Mouse (Mus musculus) spleen, adult 2 months (tissue): ENCODE results near the gene Myo15b.

Experiments used
- CTCF ChIP-seq: fragments of 200-500 bp; IDR thresholded peaks from 2 replicates; pipeline ENCODE4 v1.5.1; 2011; ENCODE audit warnings: mild to moderate bottlenecking, inconsistent platforms; ENCODE audit not compliant: insufficient read depth, insufficient read length, insufficient replicate concordance; ENCODE audit errors: extremely low read depth
- POLR2A ChIP-seq: fragments of 200-500 bp; IDR thresholded peaks from 2 replicates; pipeline ENCODE4 v1.6.1; 2011; ENCODE audit warnings: low read depth, low read length, inconsistent platforms

DNA sequence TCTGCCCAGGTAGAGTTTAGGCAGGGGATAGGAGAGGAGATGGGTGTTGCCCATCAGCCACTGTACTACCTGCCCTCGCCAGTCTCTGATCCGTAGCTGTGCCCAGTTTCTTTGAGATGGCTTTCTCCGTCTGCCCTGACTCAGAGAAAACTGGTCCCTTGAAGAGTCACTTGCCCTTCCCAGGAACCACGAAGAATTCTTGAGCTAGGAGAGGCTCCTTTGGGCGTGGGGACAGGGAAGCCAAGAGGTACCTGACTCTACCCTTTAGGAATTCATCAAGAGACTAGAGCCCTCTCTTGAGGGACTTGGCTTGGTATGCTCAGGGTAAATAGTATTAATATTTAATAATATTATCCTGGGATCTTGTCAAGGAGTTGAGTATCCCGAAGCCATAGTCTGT lies 30.6 kb upstream of the Myo15b start:
- TF ChIP-seq CTCF (no peak), POLR2A (no peak)
